Mouse (Mus musculus): Measurements from ENCODE around the gene Hif1an. TPM values are rescaled to one million over a fixed set of nuclear protein-coding genes. Genes with fewer than 3 reads are reported as not detected.
A peak's percentile ranks its signal among the peaks of the same experiment; 100 is the strongest.

Hif1an gene
- polyA plus RNA-seq, 1 experiment: 0.58 TPM

DNA sequence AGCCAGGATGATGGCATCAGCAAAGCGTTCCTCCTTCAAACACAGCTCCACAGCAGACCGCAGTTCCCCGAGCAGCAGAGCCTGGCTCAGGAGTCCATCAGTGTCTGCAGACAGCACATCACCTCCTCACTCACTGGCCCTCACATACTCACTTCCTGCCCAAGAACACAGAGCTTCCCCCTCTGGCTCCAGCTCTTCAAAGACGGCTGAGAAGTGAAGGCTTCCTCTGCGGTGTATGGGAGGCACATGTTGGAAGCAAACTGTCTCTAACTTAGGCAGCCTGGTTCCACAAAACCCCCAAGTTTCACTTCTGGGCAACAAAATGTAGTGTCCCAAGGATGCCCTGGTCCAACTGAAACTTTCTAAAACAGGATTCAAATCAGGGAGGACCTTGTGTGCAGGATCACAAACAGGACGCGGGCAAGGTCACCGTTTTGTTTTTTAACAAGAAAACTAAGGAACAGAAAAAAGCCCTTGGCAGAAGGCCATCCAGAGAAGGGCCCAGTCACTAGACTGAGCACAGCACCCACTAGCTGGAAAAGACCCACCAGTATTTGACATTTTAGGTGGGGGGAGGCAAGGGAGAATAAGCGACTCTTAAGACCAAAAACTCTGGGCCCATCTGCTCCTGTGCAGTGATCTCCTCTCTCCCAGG is 37.0 kb upstream of the Hif1an start:
- H3K4me1 ChIP-seq (ENCODE audit: control insufficient read depth): no peaks in the 10 kb centered on the region
- no peaks in the 10 kb centered on the region for H3K27me3 ChIP-seq (ENCODE audit: control insufficient read depth)
- TF ChIP-seq TAL1 (IDR thresholded peaks at IDR 0.05; ENCODE audit: low read length) (no peak), GATA1 (IDR thresholded peaks at IDR 0.05; ENCODE audit: low read length) (no peak)
- no peak overlapping the region for H3K4me3 ChIP-seq (replicated peaks)
- no peaks in the 10 kb centered on the region for H3K36me3 ChIP-seq (ENCODE audit: control insufficient read depth)
- peaks cover 2% of the 10 kb centered on the region; the same call in 1 of the 2 replicates for H3K9me3 ChIP-seq (ENCODE audit: control insufficient read depth, low read length)

DNA sequence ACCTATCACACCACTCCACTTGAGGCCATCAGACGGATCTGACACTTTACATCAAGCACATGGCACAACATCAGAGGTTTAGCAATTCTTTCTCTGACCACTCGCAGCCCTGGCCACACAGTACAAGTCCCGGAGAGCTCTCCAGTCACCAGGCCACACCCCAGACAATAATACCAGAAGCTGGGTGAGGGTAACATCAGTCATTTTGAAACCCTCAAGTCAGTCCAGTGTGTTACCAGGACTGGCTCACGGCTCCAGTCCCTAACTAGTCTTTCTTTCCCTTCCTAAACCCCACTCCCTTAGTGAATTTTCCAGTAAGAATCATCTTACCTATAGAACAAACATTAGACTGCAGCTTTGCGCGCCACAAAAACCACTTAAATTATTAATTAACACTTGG is 32.6 kb upstream of the Hif1an start:
- Histone ChIP-seq H3K36me3 (ENCODE audit: control insufficient read depth) (no peaks in the 10 kb centered on the region), H3K4me1 (ENCODE audit: control insufficient read depth) (no peaks in the 10 kb centered on the region), H3K4me3 (replicated peaks) (no peak overlapping the region), H3K9me3 (ENCODE audit: control insufficient read depth, low read length) (peaks cover 2% of the 10 kb centered on the region; the same call in 1 of the 2 replicates), H3K27me3 (ENCODE audit: control insufficient read depth) (peaks cover 4% of the 10 kb centered on the region)
- TF ChIP-seq TAL1 (IDR thresholded peaks at IDR 0.05; ENCODE audit: low read length) (no peak), GATA1 (IDR thresholded peaks at IDR 0.05; ENCODE audit: low read length) (no peak)

- Histone ChIP-seq H3K4me3 (replicated peaks) (no peak overlapping the region), H3K4me1 (ENCODE audit: control insufficient read depth) (no peaks in the 10 kb centered on the region), H3K27me3 (ENCODE audit: control insufficient read depth) (peaks cover 4% of the 10 kb centered on the region), H3K36me3 (ENCODE audit: control insufficient read depth) (no peaks in the 10 kb centered on the region), H3K9me3 (ENCODE audit: control insufficient read depth, low read length) (peaks cover 4% of the 10 kb centered on the region)
- TF ChIP-seq GATA1 (IDR thresholded peaks at IDR 0.05; ENCODE audit: low read length) (no peak), TAL1 (IDR thresholded peaks at IDR 0.05; ENCODE audit: low read length) (no peak)
Observed at GRCm38 (mm10) chr19:44535376-44535775, 27.3 kb upstream of the Hif1an start.

DNA sequence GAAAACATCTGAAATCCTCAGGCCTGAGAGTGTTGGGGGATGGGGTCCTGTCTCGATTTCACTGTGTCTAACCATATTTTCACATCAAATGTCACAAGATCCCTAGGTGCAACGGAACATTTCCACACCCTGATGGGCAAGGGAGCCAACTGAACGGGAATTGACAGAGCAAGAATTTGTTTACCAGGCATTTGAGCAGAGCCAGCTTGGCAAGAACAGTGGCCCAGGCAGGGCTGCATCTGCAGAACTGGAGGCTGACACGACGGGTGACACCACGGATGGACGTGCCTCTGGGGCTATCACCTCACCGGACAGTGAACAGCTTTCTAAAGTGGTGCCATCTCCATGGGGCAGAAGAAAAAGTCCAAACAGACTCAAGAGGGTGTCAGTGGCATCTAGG is 25.2 kb upstream of the Hif1an start:
- Histone ChIP-seq H3K9me3 (ENCODE audit: control insufficient read depth, low read length) (peaks cover 4% of the 10 kb centered on the region), H3K36me3 (ENCODE audit: control insufficient read depth) (no peaks in the 10 kb centered on the region), H3K4me1 (ENCODE audit: control insufficient read depth) (no peaks in the 10 kb centered on the region), H3K27me3 (ENCODE audit: control insufficient read depth) (peaks cover under 1% of the 10 kb centered on the region; the same call in 1 of the 2 replicates), H3K4me3 (replicated peaks) (no peak overlapping the region)
- no peak for TF ChIP-seq TAL1 (IDR thresholded peaks at IDR 0.05; ENCODE audit: low read length)
- TF ChIP-seq GATA1 (IDR thresholded peaks at IDR 0.05; ENCODE audit: low read length): no peak

GRCm38 (mm10) chr19:44542694-44543178 is 19.9 kb upstream of the Hif1an start:
- peaks cover under 1% of the 10 kb centered on the region for H3K36me3 ChIP-seq (ENCODE audit: control insufficient read depth)
- H3K4me3 ChIP-seq (replicated peaks): no peak overlapping the region
- H3K27me3 ChIP-seq (ENCODE audit: control insufficient read depth): peaks cover 8% of the 10 kb centered on the region
- peaks cover 4% of the 10 kb centered on the region for H3K9me3 ChIP-seq (ENCODE audit: control insufficient read depth, low read length)
- TF ChIP-seq TAL1 (IDR thresholded peaks at IDR 0.05; ENCODE audit: low read length) (no peak), GATA1 (IDR thresholded peaks at IDR 0.05; ENCODE audit: low read length) (no peak)
- H3K4me1 ChIP-seq (ENCODE audit: control insufficient read depth): peaks cover 21% of the 10 kb centered on the region

- Histone ChIP-seq H3K4me3 (replicated peaks) (no peak overlapping the region), H3K27me3 (ENCODE audit: control insufficient read depth) (peaks cover 8% of the 10 kb centered on the region), H3K36me3 (ENCODE audit: control insufficient read depth) (peaks cover 16% of the 10 kb centered on the region), H3K9me3 (ENCODE audit: control insufficient read depth, low read length) (peaks cover 4% of the 10 kb centered on the region), H3K4me1 (ENCODE audit: control insufficient read depth) (peaks cover 21% of the 10 kb centered on the region)
- TF ChIP-seq TAL1 (IDR thresholded peaks at IDR 0.05; ENCODE audit: low read length): no peak
- no peak for TF ChIP-seq GATA1 (IDR thresholded peaks at IDR 0.05; ENCODE audit: low read length)
Observed at GRCm38 (mm10) chr19:44544372-44544771, 18.3 kb upstream of the Hif1an start.

GRCm38 (mm10) chr19:44544775-44545174 is 17.9 kb upstream of the Hif1an start:
- no peak for TF ChIP-seq GATA1 (IDR thresholded peaks at IDR 0.05; ENCODE audit: low read length)
- TF ChIP-seq TAL1 (IDR thresholded peaks at IDR 0.05; ENCODE audit: low read length): no peak
- peaks cover 8% of the 10 kb centered on the region for H3K27me3 ChIP-seq (ENCODE audit: control insufficient read depth)
- peak overlapping the region; percentile 66 for H3K4me3 ChIP-seq (replicated peaks)
- peaks cover 4% of the 10 kb centered on the region for H3K9me3 ChIP-seq (ENCODE audit: control insufficient read depth, low read length)
- peaks cover 20% of the 10 kb centered on the region for H3K36me3 ChIP-seq (ENCODE audit: control insufficient read depth)
- H3K4me1 ChIP-seq (ENCODE audit: control insufficient read depth): peaks cover 21% of the 10 kb centered on the region

GRCm38 (mm10) chr19:44545321-44546041 is 17.2 kb upstream of the Hif1an start, which contains the start of gene Sec31b:
Sec31b (minus strand) TSS chr19:44545864.
- Histone ChIP-seq H3K9me3 (ENCODE audit: control insufficient read depth, low read length) (no peaks in the 10 kb centered on the region; the same call in 1 of the 2 replicates), H3K27me3 (ENCODE audit: control insufficient read depth) (peaks cover 8% of the 10 kb centered on the region), H3K4me1 (ENCODE audit: control insufficient read depth) (peaks cover 21% of the 10 kb centered on the region), H3K36me3 (ENCODE audit: control insufficient read depth) (peaks cover 27% of the 10 kb centered on the region), H3K4me3 (replicated peaks) (peak within 1 kb of the TSS; percentile 66)
- TF ChIP-seq GATA1 (IDR thresholded peaks at IDR 0.05; ENCODE audit: low read length): no peak
- TF ChIP-seq TAL1 (IDR thresholded peaks at IDR 0.05; ENCODE audit: low read length): no peak

DNA sequence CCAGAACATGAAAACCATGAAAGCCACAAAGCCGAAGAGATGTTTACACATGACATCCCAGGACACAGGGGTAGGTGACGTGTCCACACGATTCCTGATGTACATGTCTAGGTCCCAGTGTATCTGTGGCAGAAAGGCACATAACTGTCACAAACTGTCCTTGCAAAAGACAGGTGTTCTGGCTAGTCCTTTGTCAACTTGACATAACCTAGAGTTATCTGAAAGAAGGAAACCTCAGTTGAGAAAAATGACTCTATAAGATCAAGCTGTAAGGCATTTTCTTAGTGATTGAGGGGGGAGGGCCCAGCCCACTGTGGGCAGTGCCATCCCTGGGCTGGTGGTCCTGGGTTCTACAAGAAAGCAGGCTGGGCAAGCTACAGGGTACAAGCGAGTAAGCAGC is 9.9 kb upstream of the Hif1an start, which contains the start of gene Gm20538:
Gene Gm20538, minus strand, starts transcription at position 101 of the 400 bp plus-strand sequence.
- peak within 1 kb of the TSS; percentile 15 for H3K4me3 ChIP-seq (replicated peaks)
- H3K36me3 ChIP-seq (ENCODE audit: control insufficient read depth): peaks cover 59% of the 10 kb centered on the region
- H3K9me3 ChIP-seq (ENCODE audit: control insufficient read depth, low read length): no peaks in the 10 kb centered on the region; the same call in 1 of the 2 replicates
- H3K4me1 ChIP-seq (ENCODE audit: control insufficient read depth): peaks cover 29% of the 10 kb centered on the region
- TF ChIP-seq GATA1 (IDR thresholded peaks at IDR 0.05; ENCODE audit: low read length) (no peak), TAL1 (IDR thresholded peaks at IDR 0.05; ENCODE audit: low read length) (no peak)
- peaks cover under 1% of the 10 kb centered on the region; the same call in 1 of the 2 replicates for H3K27me3 ChIP-seq (ENCODE audit: control insufficient read depth)
